Mouse (Mus musculus): ENCODE results near the gene Suclg2. TPM values are rescaled to one million over a fixed set of nuclear protein-coding genes. Genes with fewer than 3 reads are reported as not detected.

Suclg2 gene
- total RNA-seq, 2 experiments from 2014 or later, result 157 to 168 TPM

GRCm38 (mm10) chr6:95700981-95701610 is 17.5 kb downstream of the Suclg2 start:
- DNase-seq, result no peak

- no peak for DNase-seq
Measured at GRCm38 (mm10) chr6:95700191-95700590, 18.4 kb downstream of the Suclg2 start.

DNA sequence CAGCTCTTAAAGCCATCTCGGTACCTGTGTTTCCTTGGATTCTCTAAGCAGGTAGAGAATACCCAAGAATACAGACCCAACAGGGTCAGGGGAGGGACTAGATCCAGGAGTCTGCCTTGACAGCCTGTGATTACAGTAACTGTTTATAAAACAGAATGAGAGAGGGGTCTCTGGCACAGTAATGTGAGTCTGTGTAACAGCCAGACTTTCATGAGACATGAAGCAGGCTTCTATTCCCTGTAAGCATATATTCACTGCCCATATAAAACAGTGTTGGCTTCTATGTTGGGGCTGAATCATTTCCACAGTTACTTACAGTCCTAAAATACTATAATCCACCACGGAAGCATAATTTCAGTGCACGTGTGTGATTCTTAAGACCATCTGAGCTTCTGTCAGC is 19.3 kb downstream of the Suclg2 start:
- no peak for DNase-seq

DNA sequence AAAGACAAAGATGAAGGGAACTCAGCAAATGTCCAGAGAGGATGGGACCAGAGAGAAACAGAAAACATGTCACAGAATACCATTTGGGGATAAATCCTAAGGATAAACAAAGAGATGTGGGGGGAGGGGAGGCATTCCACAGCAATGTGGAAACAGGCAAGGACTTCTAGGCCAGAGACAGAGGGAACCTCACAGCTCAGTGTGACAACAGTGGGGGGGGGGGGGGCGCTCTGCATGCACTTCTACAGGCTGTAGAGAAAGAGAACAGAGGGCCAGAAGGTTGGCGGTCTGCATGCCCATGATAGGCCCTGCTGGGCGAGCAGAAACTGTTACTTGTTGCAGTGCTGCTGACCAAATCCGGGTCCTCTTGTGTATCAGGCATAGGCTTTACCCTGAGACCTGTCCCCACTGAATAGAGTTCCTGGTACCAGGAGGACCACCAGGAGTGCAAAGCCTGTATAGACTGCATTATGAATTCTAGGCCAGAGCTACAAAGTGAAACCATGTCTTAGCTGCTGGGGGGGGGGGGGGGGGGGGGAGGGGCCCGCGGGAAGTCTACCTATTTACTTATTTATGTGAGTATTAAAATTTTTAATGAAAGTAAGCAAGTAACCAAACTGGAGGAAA is 20.0 kb downstream of the Suclg2 start:
- no peak for DNase-seq

DNA sequence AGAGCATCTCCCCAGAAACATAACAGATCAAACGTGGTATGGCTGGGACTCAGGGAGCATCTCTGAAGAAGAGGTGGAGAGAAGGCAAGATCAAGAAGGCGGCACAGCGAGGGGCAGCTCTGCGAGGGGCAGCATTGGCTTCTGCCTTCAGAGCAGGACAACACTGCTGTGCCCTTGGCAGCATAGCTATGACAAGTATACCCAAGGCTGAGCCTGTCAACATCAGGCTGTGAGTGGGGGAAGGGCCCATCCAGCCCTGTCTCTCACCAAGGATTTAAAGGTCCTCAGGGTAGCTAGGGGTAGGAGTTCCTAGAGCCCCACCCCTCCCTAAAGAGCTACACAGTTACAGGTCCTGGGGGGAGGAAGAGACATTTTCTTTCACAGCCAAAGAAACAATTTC is 23.7 kb downstream of the Suclg2 start:
- no peak for DNase-seq

DNA sequence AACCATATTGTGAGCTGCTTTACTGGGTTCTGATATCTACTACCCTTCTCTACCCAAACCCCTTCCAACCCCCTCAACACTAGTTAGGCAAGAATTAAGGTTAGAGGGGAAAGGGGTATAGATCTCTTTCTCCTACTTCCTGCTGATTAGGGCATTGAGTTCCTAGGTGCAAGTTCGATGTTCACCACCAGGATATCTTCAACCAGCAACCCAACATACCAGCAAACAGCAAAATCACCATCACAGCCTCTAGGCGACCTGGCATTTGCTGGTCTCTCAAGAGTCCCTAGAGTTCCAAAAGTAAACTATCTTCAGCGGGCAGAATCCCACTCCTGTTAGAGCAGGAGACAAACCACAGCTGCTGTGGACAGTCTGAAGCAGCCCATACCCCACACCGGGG is 33.4 kb downstream of the Suclg2 start:
- no peak for DNase-seq

GRCm38 (mm10) chr6:95679718-95680117 is 38.9 kb downstream of the Suclg2 start:
- DNase-seq, result peak in 1 of 2 experiments; percentile 30

GRCm38 (mm10) chr6:95679261-95679660 is 39.3 kb downstream of the Suclg2 start:
- DNase-seq, result no peak

- DNase-seq, result no peak
Measured at GRCm38 (mm10) chr6:95676951-95677350, 41.6 kb downstream of the Suclg2 start.

DNA sequence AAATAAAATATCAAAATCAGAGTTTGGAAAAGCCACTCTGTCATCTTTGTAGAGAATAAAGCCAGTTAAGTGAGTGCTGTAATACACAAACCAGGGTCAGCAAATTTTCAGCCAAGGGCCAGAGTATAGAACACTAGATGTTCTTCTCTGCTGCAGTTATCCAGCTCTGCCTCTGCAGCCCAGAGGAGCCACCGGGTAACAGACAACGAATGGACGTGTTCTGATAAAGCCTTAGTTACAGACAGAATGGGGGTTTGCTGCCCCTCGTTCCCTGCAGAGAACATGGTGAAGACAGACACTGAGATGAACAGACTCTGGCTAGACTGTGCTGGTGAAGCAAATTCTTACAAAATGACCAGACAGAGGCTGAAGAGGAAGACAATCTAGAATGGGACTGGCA is 42.2 kb downstream of the Suclg2 start:
- DNase-seq, result no peak

DNA sequence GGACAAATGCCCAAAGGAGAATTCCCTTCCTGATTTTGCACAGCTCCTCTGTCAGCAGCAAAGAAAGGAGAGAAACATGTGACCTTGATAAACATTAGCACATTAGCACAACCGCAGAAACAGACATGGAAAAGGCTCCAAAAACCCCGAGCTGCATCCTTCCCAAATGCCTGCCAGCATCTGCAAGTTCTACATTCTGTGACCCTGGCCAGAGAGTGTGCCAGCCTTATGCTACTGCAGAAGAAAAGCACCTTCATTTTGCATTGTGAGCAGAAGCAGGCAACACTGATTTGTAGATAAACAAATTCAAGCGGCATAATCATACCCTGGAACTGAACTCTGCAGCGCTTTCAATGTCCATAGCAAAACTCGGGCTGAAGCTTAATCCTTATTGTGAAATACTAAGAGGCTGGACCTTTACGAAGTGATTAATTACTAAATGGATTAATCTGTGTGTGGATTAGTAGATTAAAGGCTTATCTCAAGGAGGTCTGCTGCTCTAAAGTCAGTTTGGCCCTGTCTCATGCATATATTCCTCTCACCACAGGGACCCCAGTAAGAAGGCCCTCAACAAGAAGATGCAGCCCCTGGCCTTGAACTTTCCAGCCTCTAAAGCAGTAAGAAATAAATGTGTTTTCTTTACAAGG is 43.4 kb downstream of the Suclg2 start:
- DNase-seq, result no peak

- DNase-seq, result no peak
Measured at GRCm38 (mm10) chr6:95674651-95675050, 43.9 kb downstream of the Suclg2 start.

DNA sequence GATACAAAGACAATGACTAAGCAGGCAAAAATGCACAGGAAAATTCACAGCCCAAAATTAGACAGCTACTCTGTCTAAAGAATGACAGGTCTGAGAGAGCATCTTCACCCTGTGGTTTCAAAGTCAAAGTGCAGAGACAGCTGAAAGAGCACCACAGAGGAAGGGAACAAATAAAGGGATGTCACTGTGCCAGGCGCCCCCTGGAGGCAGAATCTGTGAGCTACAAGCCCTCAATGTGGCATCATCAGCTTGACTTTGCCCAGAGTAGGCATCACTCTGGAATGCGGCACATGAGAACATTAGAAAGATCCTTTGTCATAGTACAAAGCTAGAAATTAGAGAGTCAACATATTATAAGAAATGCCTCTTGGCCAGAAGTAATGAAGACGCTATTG is 49.3 kb downstream of the Suclg2 start:
- peak in 1 of 2 experiments; percentile 28 for DNase-seq

- no peak for DNase-seq
Measured at GRCm38 (mm10) chr6:95668629-95669334, 49.8 kb downstream of the Suclg2 start.

DNA sequence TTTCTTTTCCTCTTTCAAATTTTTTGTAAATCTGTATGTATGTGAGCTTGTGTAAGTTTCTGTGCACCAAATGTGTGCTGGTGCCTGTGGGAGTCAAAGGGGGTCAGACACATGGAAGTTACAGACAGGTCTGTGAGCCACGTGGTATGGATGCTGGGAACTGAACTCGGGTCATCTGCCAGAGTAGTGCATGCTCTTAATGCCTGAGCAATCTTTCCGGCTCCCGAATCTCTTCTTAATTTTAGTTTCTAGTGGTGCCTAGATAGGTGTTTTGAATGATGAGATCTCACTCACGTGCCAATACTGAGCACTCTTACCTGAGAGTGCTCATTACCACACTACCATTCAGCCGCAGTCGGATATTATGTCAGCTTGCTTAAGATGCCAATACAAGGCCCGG is 60.9 kb downstream of the Suclg2 start:
- no peak for DNase-seq

DNA sequence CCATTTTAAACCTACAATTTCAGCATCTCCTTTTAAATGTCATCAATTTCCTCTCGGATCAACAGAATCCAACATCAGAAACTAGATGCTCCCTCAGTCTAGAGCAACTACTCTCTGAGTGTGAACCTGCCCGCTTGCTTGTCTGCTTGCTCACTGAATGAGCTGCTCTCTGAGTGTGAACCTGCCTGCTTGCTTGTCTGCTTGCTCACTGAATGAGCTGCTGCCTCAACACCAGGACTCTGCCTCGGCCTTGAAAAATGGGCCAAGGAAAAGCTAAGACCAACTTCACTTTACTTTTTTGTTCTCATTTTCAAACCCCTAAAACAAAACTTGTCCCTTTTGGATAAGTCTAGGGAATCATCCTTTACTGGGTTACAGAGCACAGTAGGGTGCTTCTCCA is 64.9 kb downstream of the Suclg2 start:
- no peak for DNase-seq

DNA sequence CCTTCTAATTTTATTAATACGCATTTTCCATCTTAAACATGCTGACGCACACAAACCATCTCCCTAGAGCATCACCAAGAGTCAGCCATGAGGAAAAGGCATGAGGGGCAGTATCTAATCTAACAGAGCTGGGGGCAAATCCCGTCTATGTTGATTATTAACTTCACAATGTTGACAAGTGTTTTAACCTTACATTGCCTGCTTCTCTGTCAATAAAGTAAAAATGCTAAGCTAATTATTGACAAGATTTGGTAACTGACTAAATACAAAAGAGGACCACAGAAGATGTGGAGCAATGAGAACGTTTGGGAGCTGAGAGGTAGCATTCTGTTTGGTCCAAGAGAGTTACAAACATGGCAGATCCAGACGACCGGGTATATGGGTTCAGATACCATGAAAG is 65.8 kb downstream of the Suclg2 start:
- no peak for DNase-seq

DNA sequence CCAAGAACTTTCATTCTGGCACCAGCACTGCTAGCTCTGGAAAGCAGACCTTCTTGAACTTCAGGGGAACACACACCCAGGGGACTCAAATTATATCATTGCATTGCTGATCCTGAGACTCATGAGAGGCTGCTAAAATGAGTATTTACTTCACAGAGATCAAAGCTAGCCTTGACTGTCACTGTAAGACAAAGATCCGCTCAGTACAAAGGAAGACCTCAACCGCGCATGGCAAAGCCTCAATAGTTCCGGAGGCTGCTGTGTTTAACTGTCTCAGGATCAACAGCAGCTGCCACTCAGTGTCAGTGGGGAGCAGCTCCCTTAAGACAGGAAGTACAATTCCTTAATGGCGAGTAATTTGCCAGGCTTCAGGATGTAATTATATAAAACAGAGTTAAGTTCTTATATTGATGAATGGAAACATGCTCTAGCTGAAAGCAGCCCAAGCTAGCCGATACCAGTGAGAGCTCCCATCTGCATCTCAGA is 67.2 kb downstream of the Suclg2 start:
- DNase-seq, result no peak

- no peak for DNase-seq
Measured at GRCm38 (mm10) chr6:95650082-95650722, 68.4 kb downstream of the Suclg2 start.

GRCm38 (mm10) chr6:95649123-95649663 is 69.4 kb downstream of the Suclg2 start:
- no peak for DNase-seq

DNA sequence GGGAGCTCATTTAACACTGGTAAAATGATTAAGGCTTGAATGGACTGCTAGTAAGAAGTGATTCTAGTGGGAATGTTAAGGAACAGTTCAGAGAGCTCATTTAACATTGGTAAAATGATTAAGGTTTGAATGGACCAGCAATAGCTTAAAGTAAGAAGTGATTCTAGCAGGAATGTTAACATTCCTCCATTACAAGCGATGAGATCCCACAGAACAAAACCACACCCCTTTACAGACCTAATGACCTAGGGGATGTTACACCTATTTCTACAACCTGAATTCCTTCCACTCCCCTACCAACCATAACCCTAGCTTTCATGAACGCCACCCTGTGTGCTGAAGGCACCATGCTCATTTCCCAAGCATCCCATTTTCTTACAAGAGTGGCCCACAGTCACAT is 81.2 kb downstream of the Suclg2 start:
- DNase-seq, result no peak

DNA sequence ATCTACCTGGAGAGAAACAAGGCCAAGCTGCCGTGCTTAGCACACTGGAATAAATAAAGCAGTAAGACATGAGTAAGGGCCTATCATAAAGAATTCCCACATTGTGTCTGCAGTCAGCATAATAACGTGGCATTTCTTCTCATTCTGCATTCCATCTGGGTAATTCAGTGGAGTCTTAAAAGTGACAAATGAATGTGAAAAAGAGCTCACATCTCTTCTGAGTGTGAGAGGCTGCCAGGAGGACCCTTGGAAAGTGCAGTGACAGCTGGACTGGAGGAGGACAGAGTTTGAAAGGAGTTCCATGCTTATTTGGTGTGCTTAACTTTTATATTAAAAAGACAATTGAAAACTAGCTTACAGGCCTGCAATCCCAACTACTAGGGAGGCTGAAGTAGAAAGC is 83.2 kb downstream of the Suclg2 start:
- DNase-seq, result no peak
